Mouse (Mus musculus) ovary, postnatal 14 days (tissue): ENCODE data around the gene Nek8.
"Not testable (repeated sequence)": the region's sequence is repeated elsewhere in the genome, so short reads cannot be mapped to it uniquely, and the experiment has no call there.

Experiments used
- DNase-seq: peaks from one replicate; pipeline ENCODE4 v3.0.0; 2022; ENCODE audit warnings: low spot score

Gene Nek8

DNA sequence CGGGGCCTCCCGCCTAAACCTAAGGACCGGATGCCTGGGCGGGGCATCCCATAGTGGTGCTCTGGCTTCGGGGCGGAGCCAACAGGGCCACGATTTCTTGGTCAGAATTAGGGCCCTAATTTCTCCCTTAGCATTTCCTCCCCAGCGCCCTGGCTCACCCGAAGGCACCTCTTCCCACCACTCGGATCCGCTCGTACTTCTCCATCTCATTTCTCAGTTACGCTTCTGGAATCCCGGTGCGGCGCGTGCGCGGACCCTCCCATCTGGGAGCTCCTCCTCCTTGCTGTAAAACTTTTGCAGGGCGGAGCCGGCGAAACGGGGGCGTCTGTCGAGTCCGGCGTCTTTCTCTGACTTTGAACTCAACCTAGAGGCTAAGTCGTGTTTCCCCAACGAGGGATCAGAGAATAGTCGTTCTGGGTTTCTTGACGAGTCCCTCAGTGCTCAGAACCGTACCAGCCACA, at the start of gene Nek8, which contains the start of gene Tlcd1:
TSS of gene Nek8 (minus strand) at position 274 of the 461 bp plus-strand sequence.
TSS of gene Tlcd1 (plus strand) at position 310 of the 461 bp plus-strand sequence.
- DNase-seq: peak; percentile 80

DNA sequence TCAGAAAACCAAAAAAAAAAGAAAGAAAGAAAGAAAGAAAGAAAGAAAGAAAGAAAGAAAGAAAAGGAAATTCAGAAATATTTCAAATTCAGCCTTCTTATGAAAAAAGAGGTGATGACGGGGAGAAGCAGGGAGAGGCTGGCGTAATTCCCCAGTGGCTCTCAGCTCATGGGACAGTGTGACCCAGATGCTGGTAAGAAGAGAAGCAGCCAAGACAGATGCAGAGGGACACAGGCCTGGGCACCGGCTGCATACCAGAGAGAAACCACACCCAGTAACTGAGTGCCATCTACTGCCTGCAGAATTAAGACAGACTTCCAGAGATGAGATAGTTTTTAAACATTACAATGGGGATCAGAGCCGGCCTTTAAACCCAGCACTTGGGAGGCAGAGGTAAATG, 47.1 kb upstream of the Nek8 start:
- DNase-seq: no peak

DNA sequence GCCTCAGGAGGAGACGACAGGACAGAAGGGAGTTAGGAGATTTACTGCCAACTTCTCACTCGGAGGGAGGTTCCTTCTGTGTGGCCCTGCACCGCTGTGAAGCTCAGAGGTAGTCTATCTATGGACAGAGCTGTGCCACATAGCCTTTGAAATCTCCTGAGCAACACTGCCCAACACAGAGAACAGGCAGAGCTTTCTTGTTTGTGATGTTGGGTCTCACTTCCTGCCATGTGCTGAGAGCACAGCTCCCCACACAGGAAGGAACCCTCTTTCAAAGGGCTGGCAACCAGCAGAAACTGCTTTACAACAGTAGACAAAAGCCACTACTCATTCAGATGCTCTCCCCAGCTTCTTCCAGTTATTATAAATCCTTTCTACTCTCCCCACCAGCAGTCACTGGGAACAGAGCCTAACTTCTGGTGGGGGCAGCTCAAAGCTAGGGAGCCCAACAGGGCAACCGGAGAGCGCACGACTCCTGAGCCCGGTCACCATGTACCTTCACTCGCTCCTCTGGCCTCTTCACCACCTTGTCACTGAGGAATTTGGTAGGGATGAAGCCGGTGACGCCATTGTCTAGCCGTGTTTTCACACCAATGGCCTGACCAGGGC, 39.3 kb upstream of the Nek8 start:
- no peak for DNase-seq

DNA sequence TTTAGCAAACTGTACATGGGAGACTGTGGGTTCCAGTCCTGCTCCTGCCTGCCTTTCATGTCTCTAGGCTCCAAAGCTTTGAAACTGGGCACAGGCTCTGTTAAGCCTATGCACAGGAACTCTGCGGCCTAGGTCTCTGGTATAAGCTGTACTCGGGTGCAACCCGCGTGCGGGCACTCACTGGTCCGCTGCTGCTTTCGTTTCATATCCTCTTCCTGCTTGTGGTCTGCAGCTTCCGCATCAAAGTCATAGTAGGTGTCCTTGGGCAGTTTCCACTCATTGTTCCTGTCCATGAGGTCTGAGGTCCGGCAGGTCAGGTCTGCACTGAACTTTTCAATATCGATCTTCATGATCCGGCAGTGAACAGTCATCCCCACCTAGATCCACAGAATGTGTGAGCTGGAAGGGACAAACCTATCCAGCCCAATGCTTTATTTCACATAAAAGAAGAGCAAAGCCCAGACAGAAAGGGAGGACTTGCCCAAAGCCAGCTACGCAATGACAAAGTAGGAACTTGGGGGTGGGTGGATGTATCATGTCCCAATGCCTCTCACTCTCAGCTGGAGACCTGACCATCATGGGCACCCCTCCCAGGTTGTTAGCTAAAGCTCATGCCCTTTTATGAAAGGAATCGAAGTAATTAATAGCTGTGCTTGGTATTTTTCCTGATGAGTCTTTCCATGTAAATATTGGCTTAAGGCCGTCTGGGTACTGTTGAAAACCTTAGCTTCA, 36.8 kb upstream of the Nek8 start:
- no peak for DNase-seq

DNA sequence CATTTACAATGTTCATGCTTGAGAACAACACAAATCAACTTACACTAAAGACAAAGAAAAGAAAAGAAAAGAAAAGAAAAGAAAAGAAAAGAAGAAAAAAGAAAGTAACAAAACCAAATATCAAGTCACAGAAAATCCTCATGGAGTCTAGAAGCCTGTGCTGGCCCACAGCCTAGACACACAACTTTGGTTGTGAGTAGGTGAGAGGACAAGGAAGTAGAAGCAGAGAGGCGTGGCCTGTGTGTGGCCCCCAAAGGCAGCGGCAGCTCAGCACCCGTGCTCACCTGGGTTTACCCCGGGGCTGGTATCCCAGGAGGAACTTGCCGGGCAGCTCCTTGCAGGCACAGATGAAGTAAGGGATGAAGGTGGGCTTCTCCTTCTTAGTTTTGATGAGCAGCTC, 35.0 kb upstream of the Nek8 start:
- no peak for DNase-seq

DNA sequence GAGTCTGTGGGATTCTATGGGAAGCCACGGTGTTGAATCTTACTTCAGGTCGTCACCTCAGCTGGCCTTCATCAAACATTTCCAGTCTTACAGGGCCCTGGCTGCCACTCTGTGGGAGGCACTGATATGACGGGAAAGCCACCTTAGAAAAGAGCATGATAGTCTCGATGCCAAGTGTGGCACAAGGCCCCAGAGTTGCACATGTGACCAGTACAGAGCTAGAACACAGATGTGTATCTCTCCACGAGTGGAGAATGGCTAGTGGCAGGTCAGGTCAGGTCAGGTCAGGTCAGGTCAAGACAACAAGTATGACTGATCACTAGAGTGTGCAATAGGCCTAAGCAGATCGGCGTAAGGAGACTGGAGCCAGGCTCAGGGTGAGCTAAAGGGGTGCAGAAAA, 34.1 kb upstream of the Nek8 start:
- no peak for DNase-seq

DNA sequence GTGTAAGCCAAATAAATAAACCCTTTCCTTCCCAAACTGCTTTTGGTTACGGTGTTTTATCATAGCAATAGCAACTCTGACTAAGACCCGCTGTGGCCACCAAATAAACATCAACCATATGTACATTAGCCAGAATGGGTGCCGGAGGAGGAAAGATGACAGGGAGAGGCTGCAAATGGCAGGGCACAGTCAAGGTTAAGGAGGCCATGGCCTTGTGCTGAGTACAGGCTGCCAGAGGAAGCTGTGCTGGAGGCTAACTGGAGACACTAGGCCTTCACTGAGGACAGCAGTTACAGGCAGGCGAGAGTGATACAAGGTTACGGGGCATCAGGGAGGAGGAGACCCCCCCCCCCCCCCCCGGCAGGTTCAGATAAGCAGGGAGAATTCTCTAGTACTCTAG, 33.4 kb upstream of the Nek8 start:
- DNase-seq: no peak

DNA sequence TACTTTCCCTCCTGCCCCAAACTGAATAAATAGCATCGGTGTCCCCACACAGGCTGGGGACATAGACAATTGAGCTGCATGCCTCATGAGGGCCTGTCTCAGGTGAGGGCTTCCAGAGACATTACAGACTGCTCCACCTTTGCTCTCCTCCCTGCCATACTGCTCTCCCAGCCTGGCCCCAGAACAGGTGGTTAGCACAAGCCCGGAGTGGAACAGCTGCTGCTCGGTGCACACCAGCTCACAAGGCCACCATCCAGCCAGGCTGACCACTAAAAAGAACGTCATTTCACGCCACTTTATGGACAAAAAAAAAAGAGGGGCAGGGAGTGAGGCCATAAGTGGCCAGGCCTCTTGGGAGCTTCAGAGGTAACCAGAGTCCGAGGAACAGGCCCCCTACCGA, 30.7 kb upstream of the Nek8 start:
- DNase-seq: no peak

DNA sequence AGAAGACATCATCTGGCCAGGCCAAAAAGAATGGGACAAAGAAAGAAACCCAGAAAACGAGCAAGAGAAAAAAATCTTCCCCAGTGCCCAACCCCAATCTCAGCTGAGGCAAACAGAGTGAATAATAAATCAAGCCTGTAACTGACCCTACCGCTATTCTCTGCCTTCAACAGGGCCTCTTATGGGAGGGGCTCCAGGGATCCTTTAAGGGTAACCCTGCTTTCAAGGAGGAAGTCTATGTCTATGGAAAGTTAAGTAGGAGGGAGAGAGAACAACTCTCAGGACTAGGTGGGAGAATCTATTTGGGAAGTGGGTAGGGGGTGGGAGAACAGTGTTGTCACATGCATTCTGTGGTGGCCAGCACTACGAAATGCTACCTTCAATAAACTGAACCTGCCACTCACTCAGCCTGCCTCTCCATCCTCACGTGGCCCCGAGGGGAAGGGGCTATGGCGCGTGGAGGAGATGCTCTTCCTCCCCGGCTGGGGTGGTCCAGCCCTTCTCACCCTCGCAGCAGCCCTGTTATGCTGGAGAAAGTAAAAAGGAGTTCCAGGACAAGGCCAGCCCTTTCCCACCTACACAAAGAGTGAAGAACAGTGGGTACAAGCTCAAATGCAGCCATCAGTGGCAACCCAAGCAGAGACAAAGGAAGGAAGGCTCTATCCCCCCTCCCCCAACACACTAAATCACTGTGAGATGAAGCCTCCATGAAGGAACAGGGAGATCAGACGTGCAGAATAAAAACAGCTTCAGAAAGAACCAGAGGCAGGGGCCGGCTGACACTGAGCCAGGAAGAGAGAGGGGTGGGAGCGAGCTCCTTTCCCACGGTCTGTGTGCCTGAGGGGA, 29.1 kb upstream of the Nek8 start:
- DNase-seq: no peak

DNA sequence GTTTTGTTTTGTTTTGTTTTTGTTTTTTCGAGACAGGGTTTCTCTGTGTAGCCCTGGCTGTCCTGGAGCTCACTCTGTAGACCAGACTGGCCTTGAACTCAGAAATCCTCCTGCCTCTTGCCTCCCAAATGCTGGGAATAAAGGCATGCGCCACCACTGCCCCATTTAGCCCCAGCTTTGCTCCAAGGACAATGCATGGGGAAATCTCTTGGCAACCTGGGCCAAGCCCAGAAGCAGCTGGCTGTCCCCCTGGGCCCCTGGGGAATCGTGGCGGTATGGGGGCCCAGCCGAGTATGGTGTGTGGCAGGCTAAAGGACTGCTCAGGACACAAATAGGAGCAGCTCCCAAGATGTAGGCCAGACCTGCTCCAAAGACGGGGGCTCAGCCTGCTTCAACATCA, 27.8 kb upstream of the Nek8 start:
- no peak for DNase-seq

DNA sequence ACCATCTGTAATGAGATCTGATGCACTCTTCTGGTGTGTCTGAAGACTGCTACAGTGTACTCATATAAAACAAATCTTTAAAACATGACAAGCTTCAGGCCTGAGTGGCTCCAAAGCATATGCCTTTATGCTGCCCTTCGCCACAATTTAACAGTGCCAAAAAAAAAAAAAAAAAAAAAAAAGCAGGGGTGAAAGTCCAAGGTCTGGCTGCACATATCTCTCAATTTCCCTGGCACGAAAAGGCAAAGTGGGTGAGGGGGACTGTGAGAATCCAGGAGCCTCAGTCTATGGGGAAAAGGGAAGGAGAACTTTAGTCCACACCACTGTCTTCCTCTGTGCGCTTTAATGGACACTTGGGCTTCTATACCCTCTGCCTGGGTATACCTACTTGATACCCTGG, 25.9 kb upstream of the Nek8 start:
- no peak for DNase-seq

DNA sequence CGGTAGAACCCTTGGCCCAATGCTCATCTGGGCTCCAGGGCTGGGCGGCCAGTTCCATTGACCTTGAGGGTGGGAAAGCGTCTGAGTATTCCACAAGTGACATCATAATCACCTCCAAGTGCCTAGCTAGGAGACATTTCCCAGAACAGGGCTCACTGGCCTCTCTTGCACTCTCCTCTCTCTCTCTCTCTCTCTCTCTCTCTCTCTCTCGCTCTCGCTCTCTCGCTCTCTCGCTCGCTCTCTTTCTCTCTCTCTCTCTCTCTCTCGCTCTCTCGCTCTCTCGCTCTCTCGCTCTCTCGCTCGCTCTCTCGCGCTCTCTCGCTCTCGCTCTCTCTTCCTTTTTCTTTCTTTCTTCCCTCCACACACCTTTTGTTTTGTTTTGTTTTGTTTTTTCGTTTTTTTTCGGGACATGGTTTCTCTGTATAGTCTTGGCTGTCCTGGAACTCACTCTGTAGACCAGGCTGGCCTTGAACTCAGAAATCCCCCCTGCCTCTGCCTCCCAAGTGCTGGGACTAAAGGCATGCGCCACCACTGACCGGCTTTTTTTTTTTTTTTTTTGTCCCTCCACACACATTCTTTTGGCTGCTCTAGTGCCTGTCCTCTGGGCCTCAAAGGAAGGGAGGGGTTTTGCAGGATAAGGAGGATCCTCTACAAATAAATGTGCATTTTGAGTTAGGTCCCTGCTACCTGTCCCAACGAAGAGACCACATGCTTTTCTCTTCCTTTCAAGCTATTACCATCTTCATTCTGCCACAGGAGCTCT, 18.8 kb upstream of the Nek8 start:
- DNase-seq: no peak

DNA sequence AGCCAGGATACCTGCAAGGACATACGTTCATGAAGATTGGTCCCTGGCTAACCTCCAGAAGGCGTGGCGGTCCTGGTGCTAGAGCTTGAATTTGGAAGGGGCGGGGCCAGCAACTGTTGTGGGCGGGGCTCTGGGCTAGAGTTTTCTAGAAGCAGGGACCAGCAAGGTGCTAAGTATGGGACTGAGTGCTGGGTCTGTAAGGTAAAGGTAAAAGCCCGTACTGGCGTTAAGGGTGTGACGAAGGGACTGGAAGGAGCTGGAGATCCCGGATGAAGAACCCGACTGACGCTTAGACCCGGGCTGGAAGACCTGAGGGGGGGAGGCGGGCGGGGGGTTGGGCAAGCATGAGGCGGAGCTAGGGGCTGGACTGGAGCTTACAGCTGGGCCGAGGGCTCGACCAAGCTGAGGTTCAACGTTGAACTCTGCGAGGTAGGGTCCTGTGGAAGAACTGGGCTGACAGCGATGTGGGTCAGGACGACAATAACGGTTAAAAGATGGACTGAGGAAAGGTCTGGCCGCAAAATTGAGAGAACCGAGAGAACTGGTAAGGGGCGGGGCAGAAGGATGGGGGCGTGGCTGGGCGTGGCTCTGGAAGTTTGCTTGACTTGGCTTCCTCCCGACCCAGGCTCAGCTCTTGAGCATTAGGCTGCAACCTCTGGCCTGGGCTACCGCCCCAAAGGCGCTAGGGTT, 18.1 kb upstream of the Nek8 start:
- DNase-seq: peak; percentile 76

DNA sequence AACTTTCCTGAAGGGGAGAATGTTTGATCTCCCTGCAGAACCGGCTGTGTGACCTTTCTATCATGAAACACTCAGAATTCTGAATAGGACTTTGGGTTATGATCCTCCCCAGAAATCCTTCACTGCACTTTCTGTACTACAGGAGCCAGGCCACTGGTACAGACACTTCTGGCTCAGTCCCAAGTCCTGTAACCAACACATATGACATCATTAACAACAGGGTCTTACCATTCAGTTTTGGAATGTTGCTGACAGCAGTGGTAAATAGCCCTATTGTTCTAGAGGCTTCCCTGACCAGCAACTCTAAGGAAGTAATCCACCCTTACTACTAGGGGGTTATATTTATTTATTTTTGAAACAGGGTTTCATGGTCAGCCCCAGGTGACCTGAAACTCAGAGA, 16.6 kb upstream of the Nek8 start, which contains the start of gene Proca1:
TSS of gene Proca1 (plus strand) at position 280 of the 400 bp plus-strand sequence.
- DNase-seq: no peak

DNA sequence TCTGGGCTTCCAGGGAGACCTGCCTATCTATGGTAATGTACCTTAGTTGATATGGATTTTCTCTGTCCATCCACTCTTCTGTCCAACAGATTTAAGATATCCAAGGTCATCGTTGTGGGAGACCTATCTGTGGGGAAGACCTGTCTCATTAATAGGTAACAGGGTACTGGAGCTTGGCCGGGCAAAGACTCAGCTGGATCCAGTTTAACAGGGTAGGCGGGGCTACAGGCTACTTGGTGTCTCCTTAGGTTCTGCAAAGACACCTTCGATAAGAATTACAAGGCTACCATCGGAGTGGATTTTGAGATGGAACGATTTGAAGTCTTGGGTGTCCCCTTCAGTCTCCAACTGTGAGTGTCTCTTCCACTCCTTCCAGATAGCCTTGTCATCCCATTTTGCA, 13.6 kb upstream of the Nek8 start:
- no peak for DNase-seq

DNA sequence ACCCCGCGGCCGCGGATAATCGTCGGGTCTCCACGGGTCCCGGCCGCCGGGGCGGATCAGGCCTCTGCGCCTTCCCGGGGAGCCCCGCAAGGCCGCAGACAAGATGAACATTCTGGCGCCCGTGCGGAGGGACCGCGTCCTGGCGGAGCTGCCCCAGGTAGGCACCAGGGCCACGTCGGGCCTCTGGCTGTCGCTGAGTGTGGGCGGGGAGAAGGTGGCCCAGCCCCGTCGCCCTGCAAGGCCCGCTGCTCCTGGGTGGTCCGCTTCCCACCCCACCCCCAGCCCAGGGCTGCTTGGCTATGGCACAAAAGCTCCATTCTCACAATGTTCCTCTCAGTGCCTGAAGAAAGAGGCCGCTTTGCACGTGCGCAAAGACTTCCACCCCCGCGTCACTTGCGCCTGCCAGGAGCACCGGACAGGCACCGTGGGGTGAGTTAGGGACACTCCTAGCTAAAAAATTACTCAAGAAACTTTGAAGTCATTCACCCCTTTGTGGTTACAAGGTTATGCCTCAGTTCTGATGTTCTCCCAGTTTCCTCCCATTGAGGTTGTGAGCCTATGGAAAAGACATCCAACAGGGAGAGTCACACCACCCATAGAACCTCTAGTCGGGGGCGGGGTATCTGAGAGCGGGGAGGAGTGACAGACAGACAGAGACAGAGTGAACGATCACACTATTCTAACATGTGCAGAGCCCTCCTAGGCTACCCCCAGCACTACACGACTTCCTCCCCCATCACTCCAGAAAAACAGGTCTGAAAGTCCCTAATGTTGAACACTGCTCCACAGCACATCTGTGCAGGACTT, 13.0 kb upstream of the Nek8 start:
- DNase-seq: peak; percentile 70

DNA sequence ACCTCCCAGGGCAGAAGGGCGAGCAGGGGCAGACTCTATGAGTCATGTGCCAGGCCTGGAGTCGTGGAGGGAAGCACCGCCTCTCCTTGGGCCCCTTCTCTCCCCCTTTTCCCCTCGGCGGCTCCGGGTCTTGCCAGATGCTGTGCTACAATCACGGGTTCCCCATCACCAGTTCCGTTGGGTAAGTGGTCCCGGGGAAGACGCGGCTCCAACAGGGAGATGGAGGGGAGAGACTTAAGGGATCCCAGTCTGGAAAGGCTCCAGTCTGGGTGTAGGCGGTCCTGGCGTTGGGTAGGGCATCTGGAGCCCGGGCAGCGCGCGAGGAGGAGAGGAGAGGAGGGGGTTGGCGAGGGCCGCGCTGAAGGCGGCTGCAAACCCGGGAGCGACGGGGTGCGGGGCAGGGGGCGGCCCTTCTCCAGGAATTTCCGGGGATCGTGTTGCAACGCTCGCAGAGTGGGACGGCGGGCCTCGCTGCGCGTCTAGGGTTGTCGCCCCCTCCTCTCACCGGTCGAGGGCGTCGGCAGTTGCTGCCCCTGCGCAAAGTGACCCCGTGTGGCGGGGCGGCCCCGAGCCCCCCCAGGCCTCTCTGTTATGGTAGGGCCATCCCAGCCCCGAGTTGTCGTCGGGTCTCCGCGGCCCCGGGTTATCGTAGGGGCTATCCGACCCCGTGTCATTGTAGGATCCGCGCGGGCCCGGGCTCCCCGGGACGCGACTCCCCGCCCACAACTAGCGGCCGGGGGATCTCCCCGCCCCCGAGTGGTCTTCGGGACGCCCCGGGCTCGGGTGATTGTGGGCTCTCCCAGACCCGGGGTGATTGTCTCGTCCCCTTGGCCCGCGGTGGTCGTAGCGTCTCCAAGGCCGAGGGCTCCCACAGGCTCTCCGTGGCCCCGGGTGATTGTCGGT, 12.1 kb upstream of the Nek8 start, which contains the start of gene Rab34:
TSS of gene Rab34 (plus strand) at position 100 of the 903 bp plus-strand sequence.
- DNase-seq: peak; percentile 75

DNA sequence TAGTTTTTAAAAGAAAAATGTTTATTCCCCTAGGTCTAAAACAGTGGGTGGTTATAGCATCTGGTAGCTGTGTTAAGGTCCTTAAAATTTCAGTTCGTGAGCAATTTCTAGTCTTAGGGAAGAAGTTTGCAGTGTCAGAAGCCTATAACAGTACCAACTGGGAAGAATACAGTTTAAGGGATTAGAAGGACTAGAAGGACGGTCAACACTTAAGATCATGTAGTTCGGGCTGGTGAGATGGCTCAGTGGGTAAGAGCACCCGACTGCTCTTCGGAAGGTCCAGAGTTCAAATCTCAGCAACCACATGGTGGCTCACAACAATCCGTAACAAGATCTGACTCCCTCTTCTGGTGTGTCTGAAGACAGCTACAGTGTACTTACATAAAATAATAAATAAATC, 8.2 kb upstream of the Nek8 start:
- DNase-seq: not testable (repeated sequence)

DNA sequence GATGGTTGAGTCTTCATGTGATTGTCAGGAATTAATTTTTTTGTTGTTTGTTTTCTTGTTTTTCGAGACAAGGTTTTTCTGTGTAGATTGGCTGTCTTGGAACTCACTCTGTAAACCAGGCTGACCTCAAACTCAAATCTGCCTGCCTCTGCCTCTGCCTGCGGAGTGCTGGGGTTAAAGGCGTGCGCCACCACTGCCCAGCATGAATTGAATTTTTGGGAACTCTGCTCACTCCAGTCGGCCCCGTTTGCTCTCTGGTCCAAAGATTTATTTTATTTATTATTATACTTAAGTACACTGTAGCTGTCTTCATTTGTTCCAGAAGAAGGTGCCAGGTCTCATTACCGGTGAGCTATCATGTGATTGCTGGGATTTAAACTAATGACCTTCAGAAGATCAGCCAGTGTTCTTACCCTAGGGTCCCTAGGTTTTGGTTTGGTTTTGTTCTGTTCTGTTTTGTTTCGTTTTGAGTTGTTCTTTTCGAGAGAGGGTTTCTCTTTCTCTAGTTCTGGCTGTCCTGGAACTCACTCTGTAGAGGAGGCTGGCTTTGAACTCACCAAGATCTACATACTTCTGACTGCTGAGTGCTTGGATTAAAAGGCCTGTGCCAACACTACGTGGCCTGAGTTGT, 7.5 kb upstream of the Nek8 start:
- no peak for DNase-seq
